Mouse (Mus musculus) CH12F3 (cell line): ENCODE results near the gene Mep1a.

ENCODE experiments used
- in situ Hi-C: fragments of 300-500 bp; cut with MboI; formaldehyde crosslinking; loops from 2 replicates; pipeline ENCODE4 v1.14.3; 2020; ENCODE audit warnings: low sequenced_read_pairs

The Mep1a gene

DNA sequence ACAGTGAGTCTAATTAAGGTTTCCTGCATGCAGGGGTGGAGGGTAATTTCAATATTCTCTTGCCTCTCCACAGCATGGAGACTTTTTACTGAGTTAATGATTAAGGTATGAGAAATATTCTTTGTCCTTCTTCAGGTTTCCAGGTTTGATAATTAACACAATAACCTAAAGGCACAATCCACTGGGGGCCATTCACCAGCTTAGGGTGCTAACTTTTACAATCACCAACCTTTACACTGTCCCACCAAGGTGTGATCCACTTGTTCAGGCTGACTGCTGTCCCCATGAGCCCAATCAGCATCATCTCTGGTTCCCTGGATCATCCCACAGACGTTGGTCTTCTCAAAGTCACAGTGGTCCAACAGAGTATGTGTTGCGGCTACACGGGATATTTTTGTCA lies 16.6 kb downstream of the Mep1a start:
- in situ Hi-C loops: no loop called here

DNA sequence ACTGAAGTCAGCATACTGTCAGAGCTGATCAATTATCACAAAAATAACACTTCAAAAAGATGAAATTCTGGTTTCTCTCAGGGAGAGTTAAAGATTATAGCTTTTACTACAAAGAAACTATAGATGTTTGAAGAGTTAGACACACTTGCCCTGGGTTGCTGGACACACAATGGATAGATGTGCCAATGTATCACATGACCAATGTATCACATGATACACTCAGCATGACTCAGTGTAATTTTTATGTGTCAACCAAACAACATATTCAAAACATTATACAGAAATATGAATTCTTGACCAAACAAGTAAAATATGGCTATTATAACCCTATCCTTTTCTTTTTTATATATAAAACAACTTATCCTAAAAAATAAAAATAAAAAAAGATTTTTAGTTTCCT lies 25.0 kb downstream of the Mep1a start:
- in situ Hi-C loops: no loop called here

DNA sequence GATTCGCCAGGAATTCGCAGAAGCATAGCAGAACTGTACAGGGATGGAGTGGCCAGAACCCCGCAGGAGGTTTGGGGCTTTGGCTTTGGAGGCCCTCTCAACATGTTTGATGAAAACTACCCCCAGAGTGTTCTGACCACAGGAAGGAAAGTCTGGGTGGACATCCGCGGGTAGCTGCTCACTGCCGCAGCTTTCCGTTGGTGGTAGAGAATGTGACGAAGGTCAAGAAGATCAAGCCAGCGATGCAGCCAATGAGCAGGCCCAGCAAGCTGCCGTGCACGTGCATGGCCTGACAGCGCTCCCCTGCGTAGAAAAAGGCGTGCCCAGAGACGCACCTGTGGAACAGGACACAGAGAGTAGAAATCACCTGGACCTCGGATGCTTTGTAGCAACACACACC lies 27.8 kb downstream of the Mep1a start:
- in situ Hi-C loops: no loop called here

DNA sequence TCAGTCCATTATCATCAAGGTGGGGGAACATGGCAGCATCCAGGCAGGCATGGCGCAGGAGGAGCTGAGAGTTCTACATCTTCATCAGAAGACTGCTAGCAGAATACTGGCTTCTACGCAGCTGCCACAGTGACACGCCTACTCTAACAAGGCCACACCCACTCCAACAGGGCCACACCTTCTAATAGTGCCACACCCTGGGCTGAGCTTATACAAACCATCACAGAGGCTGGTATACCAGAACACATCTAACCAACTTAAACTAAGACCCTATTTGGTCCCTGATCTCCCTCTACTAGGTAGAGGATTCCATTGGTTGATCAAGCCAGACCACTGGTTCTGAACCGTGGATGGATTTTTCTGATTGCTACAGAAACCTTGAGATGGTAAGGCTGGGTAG lies 30.1 kb downstream of the Mep1a start:
- in situ Hi-C loops: no loop called here

DNA sequence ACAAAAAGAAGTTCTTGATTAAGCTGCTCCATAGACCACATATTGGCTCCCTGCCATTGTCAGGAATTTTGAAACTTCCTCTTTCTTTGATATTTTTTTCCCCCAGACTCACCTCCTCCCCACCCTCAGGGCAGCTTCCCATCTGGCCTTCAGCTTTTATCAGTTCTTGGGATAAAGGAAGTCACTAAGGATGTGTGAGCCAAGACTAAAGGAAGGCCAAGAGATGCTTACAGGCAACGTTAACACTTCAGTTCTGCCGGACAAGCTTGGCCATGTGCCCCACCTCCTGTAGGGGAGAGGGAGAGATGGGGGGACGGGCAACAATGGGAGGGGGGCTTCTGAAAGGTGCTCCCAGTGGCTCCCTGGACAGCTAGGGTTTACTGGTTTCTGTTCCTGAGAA lies 32.6 kb downstream of the Mep1a start:
- in situ Hi-C loops: no loop called here

DNA sequence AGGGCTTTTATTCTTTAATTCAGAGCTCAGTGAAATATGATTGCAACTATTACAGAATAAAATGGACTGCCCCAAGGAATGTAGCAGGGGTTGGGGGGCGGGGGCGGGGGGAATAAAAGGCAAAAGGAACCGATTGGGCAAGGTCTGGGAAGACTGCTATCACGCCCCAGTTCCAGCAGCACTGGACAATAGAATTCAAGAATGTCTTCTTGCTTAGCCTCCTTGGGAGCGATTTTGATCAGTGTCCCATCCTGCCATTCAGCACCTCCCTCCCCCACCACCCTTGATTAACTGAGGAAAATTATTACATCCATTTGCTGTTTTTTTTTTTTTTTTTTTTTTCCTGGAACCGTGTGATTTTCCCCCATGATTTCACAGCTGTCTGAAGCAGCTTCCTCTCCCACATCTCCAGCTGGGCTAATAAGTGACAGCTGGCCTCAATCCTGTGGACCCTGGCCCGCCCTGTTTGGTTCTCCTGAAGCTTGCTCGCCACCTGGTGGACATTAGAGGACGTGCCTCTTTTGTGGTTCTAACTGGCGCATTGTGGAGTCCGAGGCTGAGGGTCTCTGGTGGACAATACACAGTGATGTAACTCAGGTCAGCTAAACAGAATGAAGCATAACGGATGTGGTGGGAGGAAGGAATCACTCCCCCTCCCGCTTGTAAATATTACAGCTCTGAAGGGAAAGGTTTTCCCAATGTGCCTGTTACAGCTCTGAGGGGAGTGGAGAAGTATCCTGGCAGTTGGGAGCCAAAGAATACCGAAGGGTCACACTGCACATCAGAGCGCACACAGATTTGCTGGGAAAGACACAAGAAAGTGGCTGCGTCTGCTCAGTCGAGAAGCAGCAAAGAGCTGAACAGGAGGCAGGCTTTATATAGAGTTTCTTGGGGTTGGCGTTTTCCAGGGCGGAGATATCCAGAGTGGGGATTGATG lies 42.1 kb downstream of the Mep1a start:
- in situ Hi-C loops: no loop called here

DNA sequence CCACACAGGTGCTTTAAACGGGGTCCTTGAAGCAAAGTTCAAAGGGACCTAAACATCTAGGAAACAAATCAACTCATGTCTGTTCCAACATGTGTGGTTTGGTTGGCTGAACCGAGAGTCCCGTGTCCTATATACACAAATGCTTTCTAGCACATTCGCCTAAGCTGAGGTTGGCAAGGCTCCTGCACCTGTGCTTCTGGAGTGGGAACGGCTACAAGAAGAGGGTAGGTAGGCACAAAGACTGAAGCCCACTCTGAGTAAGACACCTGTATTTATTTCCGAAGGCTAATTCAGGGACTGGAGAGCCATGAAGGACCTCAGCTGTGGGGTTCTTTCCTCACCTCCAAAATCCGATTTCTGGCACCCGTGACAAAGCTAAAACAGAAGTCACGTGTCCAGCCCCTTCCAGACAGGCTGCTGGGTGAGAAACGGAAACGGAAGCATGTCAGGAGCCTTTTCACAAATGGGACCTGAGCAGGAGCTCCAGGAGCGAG lies 42.8 kb downstream of the Mep1a start:
- in situ Hi-C loops: no loop called here

DNA sequence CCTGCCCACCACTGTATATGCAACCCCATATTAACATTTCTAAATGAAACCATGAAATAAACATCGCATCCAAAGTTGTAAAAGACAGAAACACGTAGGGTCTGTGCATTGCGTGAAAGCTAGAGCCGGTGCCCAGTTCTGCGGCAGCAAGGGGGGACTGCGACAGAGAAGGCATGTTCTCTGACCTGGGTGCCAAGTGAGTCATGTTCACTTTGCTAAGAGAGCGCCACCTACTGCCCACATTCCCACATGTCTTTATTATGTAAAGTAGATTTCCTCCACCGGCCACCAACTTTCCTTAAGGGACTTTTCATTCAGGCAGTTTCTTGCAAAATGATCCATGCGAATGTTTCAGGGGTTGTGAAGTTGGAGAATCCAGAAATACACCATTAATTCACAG lies 44.0 kb downstream of the Mep1a start:
- in situ Hi-C loops: no loop called here

DNA sequence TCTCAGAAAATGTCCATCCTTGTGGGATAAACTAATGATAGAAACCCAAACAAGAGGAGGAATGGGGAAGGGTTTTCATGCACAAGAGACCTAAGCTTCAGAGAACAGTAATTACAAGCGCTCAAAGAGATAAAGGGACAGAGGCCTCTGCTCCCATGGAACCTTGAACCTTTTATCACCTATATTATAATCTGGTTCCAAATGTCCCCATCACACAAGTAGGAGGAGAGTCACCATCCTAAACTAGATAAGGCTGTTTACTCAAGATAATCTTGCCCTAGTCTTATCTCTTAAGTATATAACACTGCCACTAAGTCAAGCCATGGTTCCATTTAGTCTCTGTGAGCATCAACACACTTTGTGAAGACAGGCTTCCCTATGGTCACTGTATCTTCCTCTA lies 51.4 kb downstream of the Mep1a start:
- in situ Hi-C loops: no loop called here

DNA sequence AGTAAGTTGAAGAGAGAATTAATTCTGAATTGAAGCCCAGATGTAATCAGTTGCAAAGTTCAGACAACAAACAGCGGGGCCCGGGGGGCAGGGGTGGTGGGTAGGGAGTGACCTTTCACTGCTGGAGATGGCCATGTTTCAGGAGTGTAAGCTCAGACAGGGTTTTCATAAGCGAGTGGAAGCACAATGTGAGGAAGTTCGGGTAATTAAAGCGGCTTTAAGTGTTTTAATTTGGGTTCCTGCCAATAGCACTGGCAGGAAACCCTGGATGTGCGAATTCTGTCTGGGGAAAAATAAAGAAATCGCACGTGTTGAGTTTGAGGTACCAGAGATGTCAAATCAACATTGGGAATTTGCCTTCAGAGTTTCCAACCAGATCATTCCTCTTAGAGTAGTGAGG lies 68.1 kb downstream of the Mep1a start:
- in situ Hi-C loops: no loop called here

DNA sequence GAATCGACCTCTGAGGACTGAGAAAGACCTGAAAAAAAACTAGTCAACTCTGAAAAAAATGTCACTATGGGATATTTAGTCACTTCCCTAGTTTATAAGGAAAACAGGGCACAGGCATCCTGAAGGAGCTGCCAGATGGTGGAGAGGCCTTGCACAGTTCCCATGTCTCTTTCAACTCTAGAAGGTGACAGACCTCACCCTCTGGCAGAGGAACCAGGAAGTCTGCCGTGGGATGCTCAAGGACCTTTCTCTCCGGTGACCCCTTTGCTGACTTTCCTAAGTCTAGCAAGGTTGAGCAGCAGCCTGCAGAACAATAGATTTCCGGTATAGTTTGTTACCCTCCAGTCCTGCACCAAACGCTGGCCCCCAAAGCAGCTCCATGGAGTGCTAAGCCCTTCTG lies 70.9 kb downstream of the Mep1a start:
- in situ Hi-C loops: no loop called here
